Mouse (Mus musculus) CH12.LX (cell line): ENCODE results near the gene Pfkfb2. TPM values are rescaled to one million over a fixed set of nuclear protein-coding genes. Genes with fewer than 3 reads are reported as not detected.
A peak's percentile ranks its signal among the peaks of the same experiment; 100 is the strongest.

Experiments
- DNase-seq: peaks from one replicate; pipeline ENCODE4 v3.0.0-alpha.2; 2013; ENCODE audit errors: extremely low read depth
- H3K27ac ChIP-seq: 2 replicates; pipeline ENCODE4 v1.5.1; 2012; ENCODE audit warnings: low read depth, mild to moderate bottlenecking, control low read depth, moderate library complexity; ENCODE audit not compliant: insufficient read depth
- H3K27me3 ChIP-seq: replicated peaks from 2 replicates; pipeline ENCODE3; 2012; ENCODE audit warnings: inconsistent platforms
- H3K36me3 ChIP-seq, 2 experiments: replicated peaks in 1 of 2; 2 replicates each; pipeline versions ENCODE3 to v1.6.1; 2012; ENCODE audit warnings: inconsistent platforms in 1 of 2, low read length in 1 of 2, mild to moderate bottlenecking in 1 of 2, mixed read lengths in 1 of 2, moderate library complexity in 1 of 2; ENCODE audit not compliant: control insufficient read depth in 1 of 2, insufficient read depth in 1 of 2
- H3K4me1 ChIP-seq, 2 experiments: 2 replicates each; pipeline ENCODE4 v1.6.1; 2012; ENCODE audit warnings: inconsistent platforms in 1 of 2, moderate library complexity in 1 of 2; ENCODE audit not compliant: insufficient read depth in 2 of 2, control insufficient read depth in 1 of 2
- H3K4me2 ChIP-seq: 2 replicates; pipeline ENCODE4 v1.6.1; 2012; ENCODE audit warnings: low read depth, mild to moderate bottlenecking, control low read depth; ENCODE audit not compliant: poor library complexity, insufficient read depth, severe bottlenecking
- H3K4me3 ChIP-seq, 3 experiments: fragments of 150-350 bp in 1 of 3; sonication (generic) in 1 of 3; replicated peaks in 1 of 3; 2 replicates each; pipeline versions ENCODE3 to v1.5.1; 2011 to 2012; ENCODE audit warnings: low read depth in 2 of 3, low read length in 2 of 3, mild to moderate bottlenecking in 2 of 3, moderate library complexity in 2 of 3, control low read depth in 1 of 3, improper control_type of control experiment in 1 of 3, inconsistent platforms in 1 of 3, mixed read lengths in 1 of 3; ENCODE audit not compliant: poor library complexity in 1 of 3
- H3K79me2 ChIP-seq: replicated peaks from 2 replicates; pipeline ENCODE4 v1.6.1; 2012; ENCODE audit warnings: mild to moderate bottlenecking, moderate library complexity; ENCODE audit not compliant: control insufficient read depth, poor library complexity, insufficient read depth, severe bottlenecking; ENCODE audit errors: extremely low read depth
- H3K9ac ChIP-seq: 2 replicates; pipeline ENCODE4 v1.6.1; 2012; ENCODE audit warnings: low read depth, mild to moderate bottlenecking, control low read depth, moderate library complexity; ENCODE audit not compliant: insufficient read depth
- H3K9me3 ChIP-seq: replicated peaks from 2 replicates; pipeline ENCODE3; 2012; ENCODE audit warnings: low read length, inconsistent platforms, mixed read lengths
- BHLHE40 ChIP-seq: IDR thresholded peaks from 2 replicates; pipeline ENCODE4 v1.6.1; 2011; ENCODE audit warnings: mild to moderate bottlenecking, low read depth, low read length, improper control_type of control experiment
- CHD1 ChIP-seq: IDR thresholded peaks from 2 replicates; pipeline ENCODE4 v1.6.1; 2012; ENCODE audit warnings: low read depth, low read length, improper control_type of control experiment, inconsistent platforms
- E2F4 ChIP-seq: IDR thresholded peaks from 2 replicates; pipeline ENCODE4 v1.6.1; 2011; ENCODE audit warnings: low read depth, low read length, improper control_type of control experiment; ENCODE audit not compliant: insufficient replicate concordance
- GABPA ChIP-seq: IDR thresholded peaks from 2 replicates; pipeline ENCODE4 v1.6.1; 2012; ENCODE audit warnings: low read depth, low read length, improper control_type of control experiment, inconsistent platforms; ENCODE audit not compliant: insufficient replicate concordance
- HCFC1 ChIP-seq: IDR thresholded peaks from 2 replicates; pipeline ENCODE4 v1.6.1; 2012; ENCODE audit warnings: low read depth, mild to moderate bottlenecking, inconsistent platforms, low read length, improper control_type of control experiment
- JUN ChIP-seq: IDR thresholded peaks from 2 replicates; pipeline ENCODE4 v1.6.1; 2011; ENCODE audit warnings: low read depth, mild to moderate bottlenecking, low read length, improper control_type of control experiment, moderate library complexity; ENCODE audit not compliant: insufficient read depth
- MAZ ChIP-seq: IDR thresholded peaks from 2 replicates; pipeline ENCODE4 v1.6.1; 2012; ENCODE audit warnings: low read depth, mild to moderate bottlenecking, inconsistent platforms, low read length, improper control_type of control experiment, moderate library complexity
- MEF2A ChIP-seq: IDR thresholded peaks from 2 replicates; pipeline ENCODE4 v1.6.1; 2014; ENCODE audit warnings: low read depth, mild to moderate bottlenecking, inconsistent platforms, low read length, improper control_type of control experiment, borderline replicate concordance
- MXI1 ChIP-seq: IDR thresholded peaks from 2 replicates; pipeline ENCODE4 v1.6.1; 2011; ENCODE audit warnings: mild to moderate bottlenecking, low read depth, low read length, improper control_type of control experiment
- NELFE ChIP-seq: IDR thresholded peaks from 2 replicates; pipeline ENCODE4 v1.6.1; 2011; ENCODE audit warnings: low read depth, low read length, improper control_type of control experiment
- NRF1 ChIP-seq: IDR thresholded peaks from 2 replicates; pipeline ENCODE4 v1.6.1; 2014; ENCODE audit warnings: low read depth, mild to moderate bottlenecking, inconsistent platforms, low read length, improper control_type of control experiment, moderate library complexity
- POLR2AphosphoS2 ChIP-seq: IDR thresholded peaks from 2 replicates; pipeline ENCODE4 v1.6.1; 2011; ENCODE audit warnings: low read depth, low read length, improper control_type of control experiment
- TCF12 ChIP-seq: IDR thresholded peaks from 2 replicates; pipeline ENCODE4 v1.6.1; 2014; ENCODE audit warnings: low read depth, mild to moderate bottlenecking, inconsistent platforms, low read length, improper control_type of control experiment
- UBTF ChIP-seq: IDR thresholded peaks from 2 replicates; pipeline ENCODE4 v1.6.1; 2012; ENCODE audit warnings: low read depth, mild to moderate bottlenecking, inconsistent platforms, low read length, improper control_type of control experiment, moderate library complexity
- dilution Hi-C: fragments of 300-500 bp; cut with MboI; formaldehyde crosslinking; loops from 2 replicates; pipeline ENCODE4 v1.14.3; 2020; ENCODE audit warnings: low sequenced_read_pairs; ENCODE audit not compliant: extremely low pct_unique_long_range_greater_than_20kb, extremely low pct_ligation_motif_present
- in situ Hi-C: fragments of 300-500 bp; cut with MboI; formaldehyde crosslinking; loops from 3 replicates; pipeline ENCODE4 v1.14.3; 2019; ENCODE audit warnings: low sequenced_read_pairs, low pct_ligation_motif_present, low pct_unique_long_range_greater_than_20kb, mixed read lengths
- polyA plus RNA-seq: library from polyadenylated mRNA; unstranded; fragments of >175 nt; gene quantifications from 2 replicates; pipeline ENCODE4 v1.2.1, GENCODE M21; 2012; ENCODE audit warnings: low read depth; ENCODE audit not compliant: insufficient read length
- total RNA-seq, 2 experiments: library from RNA; depleted of rRNA; stranded (reverse); fragments of 300-350 nt in 1 of 2; fragments of >200 nt in 1 of 2; gene quantifications; 2 replicates each; pipeline ENCODE4 v1.2.3; 2012 to 2014

The Pfkfb2 gene
- total and polyA plus RNA-seq, 3 experiments = 3.7 to 7.1 (median 4.3) TPM

GRCm38 (mm10) chr1:130717291-130717871, 11.7 kb downstream of the Pfkfb2 start, which contains the start of gene Yod1 (continued):
- peak; percentile 84 for TF ChIP-seq NELFE

GRCm38 (mm10) chr1:130716513-130717290, 12.4 kb downstream of the Pfkfb2 start:
- peaks cover 15% of the 10 kb centered on the region for H3K79me2 ChIP-seq
- H3K4me2 ChIP-seq = peak overlapping the region; percentile 49
- H3K9ac ChIP-seq = peak overlapping the region; percentile 89
- H3K27ac ChIP-seq = peak overlapping the region; percentile 3; the same call in 1 of the 2 replicates
- peaks cover 0 to 13% of the 10 kb centered on the region in 2 experiments for H3K36me3 ChIP-seq
- H3K4me1 ChIP-seq = peaks cover 6 to 44% of the 10 kb centered on the region in 2 experiments
- H3K27me3 ChIP-seq = no peaks in the 10 kb centered on the region
- H3K4me3 ChIP-seq = peak overlapping the region; percentile 92 to 98 (median 93)
- DNase-seq = peak; percentile 28
- dilution Hi-C loops (no loop called here), in situ Hi-C loops (loop anchor here (10.0 kb wide), 2 partner anchors 268 to 338 kb away; no protein-coding TSS in a partner anchor)
- H3K9me3 ChIP-seq = no peaks in the 10 kb centered on the region
- TF ChIP-seq MXI1 (peak; percentile 5; the same call in 1 of the 2 replicates), BHLHE40 (peak; percentile 36; the same call in 1 of the 2 replicates), JUN (no peak), MEF2A (no peak), MAZ (no peak)

GRCm38 (mm10) chr1:130716218-130716512, 12.9 kb downstream of the Pfkfb2 start:
- dilution Hi-C loops (no loop called here), in situ Hi-C loops (loop anchor here (10.0 kb wide), 2 partner anchors 269 to 339 kb away; no protein-coding TSS in a partner anchor)
- TF ChIP-seq TCF12 (no peak), JUN (no peak), NELFE (no peak), CHD1 (no peak), MEF2A (no peak), E2F4 (no peak), UBTF (no peak), GABPA (no peak), HCFC1 (no peak), POLR2AphosphoS2 (no peak), BHLHE40 (no peak), NRF1 (no peak)
- Histone ChIP-seq H3K27ac (peak overlapping the region; percentile 16; the same call in 1 of the 2 replicates), H3K36me3 (peaks cover 0 to 14% of the 10 kb centered on the region in 2 experiments), H3K4me2 (peak overlapping the region; percentile 49), H3K4me1 (peaks cover 6 to 44% of the 10 kb centered on the region in 2 experiments), H3K27me3 (no peaks in the 10 kb centered on the region), H3K9me3 (no peaks in the 10 kb centered on the region), H3K79me2 (peaks cover 15% of the 10 kb centered on the region), H3K4me3 (peak overlapping the region; percentile 92 to 98 (median 93)), H3K9ac (peak overlapping the region; percentile 89)
- no peak for DNase-seq
